Mouse (Mus musculus) heart, adult 18-20 months (tissue): ENCODE results near the gene Ccdc85c. TPM values are rescaled to one million over a fixed set of nuclear protein-coding genes. Genes with fewer than 3 reads are reported as not detected.

ENCODE experiments used
- DNase-seq, 2 experiments: peaks; one replicate each; pipeline ENCODE4 v3.0.0; 2021 to 2022; ENCODE audit warnings: mixed read lengths in 1 of 2
- total RNA-seq, 2 experiments: library from RNA; stranded (reverse); gene quantifications; 2 replicates each; pipeline ENCODE4 v1.2.3; 2021

Ccdc85c gene
- total RNA-seq, 2 experiments from 2014 or later, result 38.5 to 42.5 TPM

GRCm38 (mm10) chr12:108294620-108295019, 19.4 kb upstream of the Ccdc85c start:
- DNase-seq, result no peak

DNA sequence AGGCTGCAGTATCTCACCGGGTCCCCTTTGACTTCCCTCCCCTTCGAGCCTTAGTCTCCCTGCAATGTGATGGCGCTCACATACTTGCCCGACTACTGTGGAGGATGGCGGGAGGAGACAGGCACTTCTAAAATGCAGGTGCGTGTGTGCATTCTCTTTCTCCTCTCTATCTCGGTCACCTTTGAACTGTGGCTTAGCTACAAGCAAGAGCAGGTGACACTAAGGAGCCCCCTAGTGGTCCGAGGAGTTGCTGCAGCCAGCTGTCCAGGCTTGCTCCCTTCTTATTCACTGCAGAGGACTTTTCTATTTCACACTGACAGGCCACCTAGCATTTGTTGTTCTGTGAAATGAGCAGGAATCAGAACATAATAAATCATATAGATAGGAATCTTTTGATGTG, 17.7 kb upstream of the Ccdc85c start:
- DNase-seq, result peak; percentile 70 to 83

GRCm38 (mm10) chr12:108292419-108292818, 17.2 kb upstream of the Ccdc85c start:
- DNase-seq, result no peak

DNA sequence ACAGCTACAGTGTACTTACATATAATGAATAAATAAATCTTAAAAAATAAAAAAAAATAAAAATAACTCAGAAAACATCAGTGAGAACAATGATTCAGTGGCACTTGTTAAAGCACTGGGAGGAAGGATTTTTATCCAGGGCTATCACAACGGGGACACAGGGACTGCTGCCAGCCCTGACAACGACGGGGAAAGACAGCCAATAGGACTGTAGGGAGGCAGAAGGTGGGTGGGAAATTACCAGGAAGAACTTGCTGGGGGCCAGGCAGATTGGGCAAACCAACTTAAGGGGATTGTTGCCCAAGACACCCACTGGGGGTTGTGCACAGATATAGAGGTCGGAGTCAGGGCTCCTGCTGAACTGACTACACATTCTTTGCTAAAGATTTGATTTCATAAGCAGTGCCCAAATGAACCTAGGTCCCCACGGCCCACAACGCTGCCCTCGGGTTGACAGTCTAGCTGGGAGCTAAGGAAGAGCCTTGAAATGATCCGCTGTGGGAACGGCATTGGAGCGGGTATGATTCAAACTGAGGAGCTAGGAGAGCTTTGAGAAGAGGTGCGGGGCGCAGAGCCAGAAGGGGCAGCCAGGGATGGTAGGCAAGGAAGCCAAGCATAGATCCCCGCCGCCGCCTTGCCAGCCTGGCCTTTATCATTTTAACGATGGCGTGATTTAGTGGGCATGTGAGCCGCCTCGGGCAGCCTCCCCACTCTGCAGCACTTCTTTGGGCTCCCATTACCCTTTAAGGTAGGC, 13.1 kb upstream of the Ccdc85c start:
- no peak for DNase-seq

DNA sequence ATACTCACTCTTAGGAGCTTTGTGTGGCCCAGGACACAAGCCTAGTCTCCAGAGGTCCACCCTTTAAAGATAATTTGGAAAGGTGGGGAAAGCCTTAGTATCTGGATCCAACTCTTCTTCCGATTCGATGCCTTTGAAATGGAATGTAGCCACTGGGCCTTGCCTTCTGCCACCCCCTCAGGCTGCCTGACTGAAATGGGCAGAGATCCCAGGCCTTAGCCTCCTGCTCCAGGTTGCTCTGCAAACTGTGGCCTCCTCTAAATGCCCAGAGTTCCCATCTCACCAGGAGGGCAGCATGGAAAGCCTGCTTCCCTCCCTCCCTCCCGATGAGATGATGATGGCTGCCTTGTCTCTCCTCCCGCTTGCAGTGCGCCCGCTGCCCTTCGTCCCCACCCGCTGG, 11.8 kb upstream of the Ccdc85c start:
- no peak for DNase-seq

DNA sequence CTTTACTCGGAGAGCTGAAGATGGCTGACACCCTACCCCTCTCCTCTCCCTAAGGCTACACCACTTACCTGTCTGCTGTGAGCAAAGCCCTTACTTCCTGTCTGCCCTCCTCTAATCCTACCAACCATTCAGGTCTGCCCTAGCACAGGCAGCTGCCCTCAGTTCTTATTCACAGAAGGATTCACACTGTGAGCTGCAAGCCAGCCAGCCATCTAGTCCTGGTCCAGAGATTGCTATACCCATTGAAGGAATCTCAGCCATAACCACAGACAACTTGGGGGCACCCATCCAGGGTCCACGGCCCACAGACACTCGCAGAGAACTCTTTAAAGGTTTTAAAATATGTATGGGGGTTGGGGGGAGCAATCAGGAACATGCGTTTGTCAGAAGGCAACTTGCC, 11.2 kb upstream of the Ccdc85c start:
- no peak for DNase-seq

GRCm38 (mm10) chr12:108285225-108286011, 10.2 kb upstream of the Ccdc85c start:
- DNase-seq, result no peak

- DNase-seq, result no peak
Measured at GRCm38 (mm10) chr12:108284455-108285224, 9.4 kb upstream of the Ccdc85c start.

DNA sequence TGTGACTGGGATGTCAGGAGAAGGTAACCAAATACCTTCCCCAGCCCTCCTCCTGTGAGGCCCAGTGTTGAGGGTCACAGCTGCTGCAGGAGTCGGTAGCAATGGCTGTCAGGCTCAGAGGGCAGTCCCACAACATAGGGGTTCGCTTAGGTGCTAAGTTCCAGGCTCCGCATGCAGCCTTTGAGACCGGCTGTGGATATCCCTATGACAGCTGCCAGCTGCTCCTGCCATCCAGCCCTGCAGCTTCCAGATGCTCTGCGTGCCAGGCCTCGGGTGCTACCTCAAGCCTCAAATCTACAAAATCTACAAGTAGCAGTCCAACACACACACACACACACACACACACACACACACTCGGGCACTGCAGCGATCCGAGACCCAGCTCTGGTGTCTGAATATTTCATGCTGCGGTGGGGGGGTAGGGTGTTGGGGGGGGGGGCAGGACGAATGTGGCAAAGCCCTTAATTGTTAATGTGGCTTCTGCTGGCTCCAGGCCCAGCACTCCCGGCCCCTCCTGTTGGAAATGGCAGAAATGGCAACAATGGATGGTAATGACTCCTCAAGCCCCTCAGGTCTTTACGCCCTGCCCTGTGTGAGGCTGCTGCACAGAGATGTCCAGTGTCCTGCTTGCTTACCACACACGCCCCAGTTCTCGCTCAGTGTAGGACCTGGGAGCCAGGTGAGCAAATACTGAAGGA, 3.1 kb upstream of the Ccdc85c start:
- DNase-seq, result no peak

GRCm38 (mm10) chr12:108277341-108277841, 2.2 kb upstream of the Ccdc85c start:
- DNase-seq, result no peak

- DNase-seq, result peak; percentile 33 to 57
Measured at GRCm38 (mm10) chr12:108275920-108276822, 946 bp upstream of the Ccdc85c start.

DNA sequence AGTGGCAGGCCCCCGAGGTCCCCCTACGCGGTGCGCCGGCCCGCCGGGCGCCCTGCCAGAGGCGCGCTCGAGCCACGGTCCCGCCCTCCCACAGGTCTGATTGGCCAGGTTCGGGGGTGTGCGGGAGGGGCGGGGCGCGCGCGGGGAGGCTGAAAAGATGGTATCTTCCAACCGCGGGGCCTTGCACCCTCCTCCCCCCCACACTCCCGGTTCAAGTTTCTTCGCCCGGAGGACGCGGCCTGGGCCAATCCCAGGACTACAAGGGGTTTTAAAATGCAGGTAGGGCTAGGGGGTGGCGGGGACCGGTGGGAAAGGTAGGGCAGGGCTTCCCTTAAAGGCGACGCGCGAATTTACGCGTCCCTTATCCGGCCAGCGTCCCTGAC, 274 bp upstream of the Ccdc85c start:
- DNase-seq, result peak; percentile 97 to 98

GRCm38 (mm10) chr12:108274313-108274595, 971 bp downstream of the Ccdc85c start:
- DNase-seq, result no peak

- no peak for DNase-seq
Measured at GRCm38 (mm10) chr12:108273466-108274312, 1.5 kb downstream of the Ccdc85c start.

- no peak for DNase-seq
Measured at GRCm38 (mm10) chr12:108272143-108272635, 3.0 kb downstream of the Ccdc85c start.

- no peak for DNase-seq
Measured at GRCm38 (mm10) chr12:108271351-108272142, 3.7 kb downstream of the Ccdc85c start.

DNA sequence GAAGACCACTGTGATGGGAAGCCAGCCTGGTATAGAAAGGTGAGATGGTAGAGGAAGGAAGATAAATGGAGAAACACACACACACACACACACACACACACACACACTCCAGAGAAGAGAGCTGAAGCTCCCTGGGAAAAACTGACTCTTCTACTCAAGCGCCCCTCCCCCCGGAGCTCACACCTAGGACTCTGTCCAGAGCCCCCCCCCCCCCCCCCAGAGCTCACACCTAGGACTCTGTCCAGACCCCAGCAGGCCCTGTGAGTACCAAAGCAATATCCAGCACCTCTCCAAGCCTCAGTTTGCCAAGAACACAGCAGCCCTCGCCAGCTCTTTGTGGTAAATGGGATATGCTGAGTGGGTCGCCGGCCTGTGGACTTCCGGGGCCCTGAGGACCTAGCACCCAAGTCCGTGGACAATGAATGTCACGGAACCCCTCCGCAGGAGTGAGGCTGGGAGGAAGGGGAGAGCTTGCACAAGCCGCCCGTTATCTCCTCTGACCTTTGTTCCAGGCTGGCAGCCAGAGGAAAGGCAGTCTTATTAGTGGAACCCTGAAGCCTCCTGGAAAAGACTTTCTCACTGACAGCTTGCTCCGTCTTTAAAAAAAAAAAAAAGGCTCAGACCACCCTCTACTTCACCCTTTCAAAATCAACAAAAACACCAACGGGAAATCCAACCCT, 4.8 kb downstream of the Ccdc85c start:
- peak; percentile 70 to 77 for DNase-seq

- DNase-seq, result no peak
Measured at GRCm38 (mm10) chr12:108269699-108270098, 5.5 kb downstream of the Ccdc85c start.
